Mouse (Mus musculus) stomach, embryonic 15.5 days (tissue): ENCODE results near the gene Ttc41. TPM values are rescaled to one million over a fixed set of nuclear protein-coding genes. Genes with fewer than 3 reads are reported as not detected.
"Not testable (repeated sequence)": the region's sequence is repeated elsewhere in the genome, so short reads cannot be mapped to it uniquely, and the experiment has no call there.

Experiments
- ATAC-seq: fragments of 200-750 bp; cut with Nextera tagmentation; 2 replicates; pipeline ENCODE4 v1.8.0; 2017; ENCODE audit warnings: low read depth, moderate number of reproducible peaks, moderate TSS enrichment; ENCODE audit not compliant: insufficient read depth, low FRiP score
- H3K27ac ChIP-seq: fragments of 300-500 bp; sonication (generic); 2 replicates; pipeline ENCODE4 v1.5.1; 2015; ENCODE audit warnings: mild to moderate bottlenecking, inconsistent platforms
- H3K27me3 ChIP-seq: fragments of 300-500 bp; sonication (generic); replicated peaks from 2 replicates; pipeline ENCODE4 v1.6.1; 2015; ENCODE audit warnings: inconsistent platforms
- H3K36me3 ChIP-seq: fragments of 300-500 bp; sonication (generic); 2 replicates; pipeline ENCODE4 v1.6.1; 2015; ENCODE audit warnings: inconsistent platforms
- H3K4me1 ChIP-seq: fragments of 300-500 bp; sonication (generic); 2 replicates; pipeline ENCODE4 v1.6.1; 2015; ENCODE audit warnings: inconsistent platforms
- H3K4me2 ChIP-seq: fragments of 300-500 bp; sonication (generic); 2 replicates; pipeline ENCODE4 v1.6.1; 2015; ENCODE audit warnings: mild to moderate bottlenecking, inconsistent platforms
- H3K4me3 ChIP-seq: fragments of 300-500 bp; sonication (generic); replicated peaks from 2 replicates; pipeline ENCODE4 v1.5.1; 2015; ENCODE audit warnings: inconsistent platforms
- H3K9ac ChIP-seq: fragments of 300-500 bp; sonication (generic); 2 replicates; pipeline ENCODE4 v1.6.1; 2015; ENCODE audit warnings: inconsistent platforms
- H3K9me3 ChIP-seq: fragments of 300-500 bp; sonication (generic); 2 replicates; pipeline ENCODE4 v1.6.1; 2016; ENCODE audit warnings: inconsistent platforms
- WGBS: fragments of 180-500 bp; shearing (Covaris S2); methylation state at CpG from one replicate; pipeline ENCODE4 v1.1.7; 2015; 5-methylcytosine and 5-hydroxymethylcytosine counted together
- polyA plus RNA-seq: library from polyadenylated mRNA; unstranded; fragments of >200 nt; fragmentation: Nextera tagmentation; extraction: Ambion mirVana; gene quantifications from 2 replicates; pipeline ENCODE4 v1.2.1, GENCODE M21; 2015

Ttc41 gene
- 1.6 and 1.7 TPM in 2 replicates for polyA plus RNA-seq

GRCm38 (mm10) chr10:86705318-86705921 is at the start of gene Ttc41, which contains the start of gene Hsp90b1:
Ttc41 (plus strand) TSS chr10:86705811.
Hsp90b1 (minus strand) TSS chr10:86705509.
- peaks cover 34% of the 10 kb centered on the region for H3K4me1 ChIP-seq
- ATAC-seq = peak; percentile 97
- H3K27me3 ChIP-seq = no peaks in the 10 kb centered on the region
- peaks cover 21% of the 10 kb centered on the region for H3K36me3 ChIP-seq
- WGBS = under 1% methylated on average over 50 of the region's 51 CpGs
- H3K4me2 ChIP-seq = peak within 1 kb of the TSS; percentile 80
- H3K9ac ChIP-seq = peak within 1 kb of the TSS; percentile 94
- H3K9me3 ChIP-seq = no peaks in the 10 kb centered on the region
- H3K27ac ChIP-seq = peak within 1 kb of the TSS; percentile 96
- H3K4me3 ChIP-seq = peak within 1 kb of the TSS; percentile 95

- not testable (repeated sequence) for H3K4me1 ChIP-seq, H3K9me3 ChIP-seq, H3K36me3 ChIP-seq, ATAC-seq, H3K27ac ChIP-seq, H3K9ac ChIP-seq, H3K27me3 ChIP-seq, H3K4me3 ChIP-seq, H3K4me2 ChIP-seq
- WGBS = 84% methylated on average over 4 of the region's 4 CpGs
These were observed 35.1 kb upstream of the Ttc41 start for GRCm38 (mm10) chr10:86670550-86670949.

GRCm38 (mm10) chr10:86684797-86685178 is 20.8 kb upstream of the Ttc41 start:
- H3K27me3 ChIP-seq = not testable (repeated sequence)

GRCm38 (mm10) chr10:86685179-86686016 is 20.2 kb upstream of the Ttc41 start:
- peak overlapping the region; percentile 65 for H3K27ac ChIP-seq
- peak overlapping the region; percentile 76 for H3K4me2 ChIP-seq
- not testable (repeated sequence) for H3K4me1 ChIP-seq, H3K9me3 ChIP-seq, H3K27me3 ChIP-seq, H3K36me3 ChIP-seq
- WGBS = under 1% methylated on average over 52 of the region's 53 CpGs
- H3K4me3 ChIP-seq = peak overlapping the region; percentile 74
- peak overlapping the region; percentile 66 for H3K9ac ChIP-seq
- ATAC-seq = peak; percentile 86

More at GRCm38 (mm10) chr10:86684797-86685178, 20.8 kb upstream of the Ttc41 start:
- peak overlapping the region; percentile 74 for H3K4me3 ChIP-seq
- H3K9me3 ChIP-seq, H3K9ac ChIP-seq, ATAC-seq, H3K27ac ChIP-seq, H3K36me3 ChIP-seq, H3K4me1 ChIP-seq: not testable (repeated sequence)
- peak overlapping the region; percentile 76 for H3K4me2 ChIP-seq
- 34% methylated on average over 2 of the region's 2 CpGs for WGBS

- not testable (repeated sequence) for H3K27me3 ChIP-seq, H3K4me1 ChIP-seq, H3K27ac ChIP-seq, H3K36me3 ChIP-seq, H3K9me3 ChIP-seq
- 0 out of 2 replicates have a peak overlapping the region, but pooled peaks have one; percentile 66 for H3K9ac ChIP-seq
- 18% methylated on average over 9 of the region's 9 CpGs for WGBS
- H3K4me2 ChIP-seq = peak overlapping the region; percentile 76
- H3K4me3 ChIP-seq = peak overlapping the region; percentile 74
- ATAC-seq = 0 out of 2 replicates have a peak, but pooled peaks have one; percentile 30
These were observed 19.6 kb upstream of the Ttc41 start for GRCm38 (mm10) chr10:86686017-86686360.

- H3K27ac ChIP-seq = no peak overlapping the region
- WGBS = 55% methylated on average over 3 of the region's 3 CpGs
- H3K9me3 ChIP-seq = no peaks in the 10 kb centered on the region
- no peak overlapping the region for H3K4me2 ChIP-seq
- H3K27me3 ChIP-seq = no peaks in the 10 kb centered on the region
- no peak for ATAC-seq
- peaks cover 35% of the 10 kb centered on the region for H3K4me1 ChIP-seq
- no peak overlapping the region for H3K9ac ChIP-seq
- H3K4me3 ChIP-seq = no peak overlapping the region
- H3K36me3 ChIP-seq = peaks cover 48% of the 10 kb centered on the region
These were observed 5.4 kb upstream of the Ttc41 start for GRCm38 (mm10) chr10:86700251-86700650.

GRCm38 (mm10) chr10:86700973-86701372 is 4.6 kb upstream of the Ttc41 start:
- H3K9ac ChIP-seq = no peak overlapping the region
- H3K36me3 ChIP-seq = peaks cover 41% of the 10 kb centered on the region
- H3K27me3 ChIP-seq = no peaks in the 10 kb centered on the region
- no peak for ATAC-seq
- H3K4me1 ChIP-seq = peaks cover 35% of the 10 kb centered on the region
- 53% methylated on average over 3 of the region's 3 CpGs for WGBS
- H3K27ac ChIP-seq = no peak overlapping the region
- no peaks in the 10 kb centered on the region for H3K9me3 ChIP-seq
- no peak overlapping the region for H3K4me3 ChIP-seq
- peak overlapping the region; percentile 20; the same call in 1 of the 2 replicates for H3K4me2 ChIP-seq

- no peak for ATAC-seq
- Histone ChIP-seq H3K4me3 (no peak overlapping the region), H3K27me3 (no peaks in the 10 kb centered on the region), H3K9ac (no peak overlapping the region), H3K4me1 (peaks cover 40% of the 10 kb centered on the region), H3K27ac (no peak overlapping the region), H3K4me2 (peak overlapping the region; percentile 80; the same call in 1 of the 2 replicates), H3K9me3 (no peaks in the 10 kb centered on the region), H3K36me3 (peaks cover 40% of the 10 kb centered on the region)
- 56% methylated on average over 4 of the region's 4 CpGs for WGBS
These were observed 3.2 kb upstream of the Ttc41 start for GRCm38 (mm10) chr10:86702312-86702920.

GRCm38 (mm10) chr10:86703375-86703774 is 2.2 kb upstream of the Ttc41 start:
- no peaks in the 10 kb centered on the region for H3K9me3 ChIP-seq
- no peak for ATAC-seq
- H3K27me3 ChIP-seq = no peaks in the 10 kb centered on the region
- peak overlapping the region; percentile 94; the same call in 1 of the 2 replicates for H3K9ac ChIP-seq
- H3K4me1 ChIP-seq = peaks cover 40% of the 10 kb centered on the region
- H3K4me3 ChIP-seq = peak overlapping the region; percentile 95
- peak overlapping the region; percentile 80 for H3K4me2 ChIP-seq
- WGBS = 59% methylated on average over 4 of the region's 4 CpGs
- H3K27ac ChIP-seq = no peak overlapping the region
- H3K36me3 ChIP-seq = peaks cover 32% of the 10 kb centered on the region

GRCm38 (mm10) chr10:86704141-86704540 is 1.5 kb upstream of the Ttc41 start:
- peak overlapping the region; percentile 80 for H3K4me2 ChIP-seq
- peak overlapping the region; percentile 94; the same call in 1 of the 2 replicates for H3K9ac ChIP-seq
- ATAC-seq = no peak
- peaks cover 39% of the 10 kb centered on the region for H3K4me1 ChIP-seq
- H3K36me3 ChIP-seq = peaks cover 27% of the 10 kb centered on the region
- H3K9me3 ChIP-seq = no peaks in the 10 kb centered on the region
- WGBS = 2% methylated on average over 8 of the region's 8 CpGs
- H3K27ac ChIP-seq = no peak overlapping the region; the same call in 1 of the 2 replicates
- H3K27me3 ChIP-seq = no peaks in the 10 kb centered on the region
- H3K4me3 ChIP-seq = peak overlapping the region; percentile 95

- peak overlapping the region; percentile 80 for H3K4me2 ChIP-seq
- H3K36me3 ChIP-seq = peaks cover 21% of the 10 kb centered on the region
- H3K27me3 ChIP-seq = no peaks in the 10 kb centered on the region
- under 1% methylated on average over 33 of the region's 33 CpGs for WGBS
- H3K27ac ChIP-seq = peak overlapping the region; percentile 84
- H3K9me3 ChIP-seq = no peaks in the 10 kb centered on the region
- no peak for ATAC-seq
- H3K9ac ChIP-seq = peak overlapping the region; percentile 94
- peak overlapping the region; percentile 95 for H3K4me3 ChIP-seq
- H3K4me1 ChIP-seq = peaks cover 34% of the 10 kb centered on the region
These were observed 921 bp upstream of the Ttc41 start for GRCm38 (mm10) chr10:86704589-86705191.
